ENCODE assay signal across 18 mouse cellular contexts in genomic region chr12:82224848-82225247, GRCm38 (mm10).
"Had no signal": no experiment of that assay in that cellular context is flagged by ENCODE, and none has a peak within 500 bp of the region (broad histone marks: within the 10 kb centered on the region; RNA-seq: fewer than 3 reads in every experiment).

No protein-coding gene starts in this region.

- H3K27me3 ChIP-seq: kidney, embryonic 15.5 days; liver, embryonic 13.5 days; midbrain, embryonic 12.5 days; midbrain, embryonic 15.5 days; neural tube, embryonic 12.5 days; neural tube, embryonic 15.5 days had no signal

- H3K9me3 ChIP-seq: kidney, embryonic 15.5 days; liver, embryonic 13.5 days; midbrain, embryonic 12.5 days; midbrain, embryonic 15.5 days; neural tube, embryonic 12.5 days; neural tube, embryonic 15.5 days had no signal

- H3K27ac ChIP-seq: left cerebral cortex, adult 2 months; midbrain, embryonic 12.5 days; midbrain, embryonic 15.5 days; neural tube, embryonic 12.5 days; neural tube, embryonic 15.5 days had no signal

- H3K4me2 ChIP-seq: kidney, embryonic 15.5 days; liver, embryonic 13.5 days; lung, embryonic 14.5 days; midbrain, embryonic 12.5 days; midbrain, embryonic 15.5 days; neural tube, embryonic 12.5 days; neural tube, embryonic 15.5 days had no signal

- H3K4me1 ChIP-seq: midbrain, embryonic 15.5 days; neural tube, embryonic 12.5 days had no signal

- H3K36me3 ChIP-seq: kidney, embryonic 15.5 days; liver, embryonic 13.5 days; midbrain, embryonic 12.5 days; midbrain, embryonic 15.5 days; neural tube, embryonic 12.5 days; neural tube, embryonic 15.5 days had no signal

- DNase-seq: kidney, adult 11 months; kidney, adult 8-10 months; kidney, postnatal 10 days; kidney, postnatal 36 days; layer of hippocampus, postnatal 36 days; liver, embryonic 13.5 days; lung, embryonic 14.5 days; right cerebral cortex, adult 18-20 months; right cerebral cortex, postnatal 14 days; right cerebral cortex, postnatal 4 days; thymus, adult 18-20 months; thymus, postnatal 36 days had no signal

- H3K9ac ChIP-seq: kidney, embryonic 15.5 days; liver, embryonic 13.5 days; lung, embryonic 14.5 days; midbrain, embryonic 12.5 days; midbrain, embryonic 15.5 days; neural tube, embryonic 12.5 days; neural tube, embryonic 15.5 days had no signal

- H3K4me3 ChIP-seq: kidney, embryonic 15.5 days; left cerebral cortex, adult 2 months; liver, embryonic 13.5 days; midbrain, embryonic 12.5 days; midbrain, embryonic 15.5 days; neural tube, embryonic 12.5 days; neural tube, embryonic 15.5 days had no signal

- ATAC-seq: midbrain, embryonic 15.5 days had no signal
